Mouse (Mus musculus) CD8-positive naive resting alpha-beta T cell, adult 2 months (primary cell): Measurements from ENCODE around the gene Slc25a42.
A peak's percentile ranks its signal among the peaks of the same experiment; 100 is the strongest.

Experiments
- DNase-seq, 2 experiments: peaks; one replicate each; pipeline ENCODE4 v3.0.0; 2022; ENCODE audit warnings: low read depth in 2 of 2, low spot score in 2 of 2

Gene Slc25a42

GRCm38 (mm10) chr8:70212112-70213055 is at the start of gene Slc25a42:
TSS of gene Slc25a42 (minus strand) at chr8:70212305.
- peak; percentile 96 for DNase-seq

GRCm38 (mm10) chr8:70259043-70259442 is 46.9 kb upstream of the Slc25a42 start:
- no peak for DNase-seq

GRCm38 (mm10) chr8:70258600-70258999 is 46.5 kb upstream of the Slc25a42 start:
- DNase-seq = no peak

GRCm38 (mm10) chr8:70257456-70257855 is 45.4 kb upstream of the Slc25a42 start:
- DNase-seq = no peak

- DNase-seq = no peak
These were observed 42.5 kb upstream of the Slc25a42 start for GRCm38 (mm10) chr8:70254628-70255027.

- DNase-seq = no peak
These were observed 35.7 kb upstream of the Slc25a42 start for GRCm38 (mm10) chr8:70247841-70248240.

- DNase-seq = no peak
These were observed 34.5 kb upstream of the Slc25a42 start for GRCm38 (mm10) chr8:70246622-70247021.

- DNase-seq = no peak
These were observed 28.5 kb upstream of the Slc25a42 start for GRCm38 (mm10) chr8:70240642-70241041.

- no peak for DNase-seq
These were observed 25.7 kb upstream of the Slc25a42 start for GRCm38 (mm10) chr8:70237842-70238241.

- no peak for DNase-seq
These were observed 22.6 kb upstream of the Slc25a42 start for GRCm38 (mm10) chr8:70234781-70235128.

- DNase-seq = peak; percentile 91 to 93
These were observed 22.1 kb upstream of the Slc25a42 start, which contains the start of the genes Sugp2 and Armc6 for GRCm38 (mm10) chr8:70234080-70234780. TSS of gene Sugp2 (plus strand) at chr8:70234226. TSS of gene Armc6 (minus strand) at chr8:70234466.

GRCm38 (mm10) chr8:70233606-70234005 is 21.5 kb upstream of the Slc25a42 start:
- no peak for DNase-seq

- no peak for DNase-seq
These were observed 18.7 kb upstream of the Slc25a42 start for GRCm38 (mm10) chr8:70230837-70231236.

GRCm38 (mm10) chr8:70227997-70228396 is 15.9 kb upstream of the Slc25a42 start:
- no peak for DNase-seq

GRCm38 (mm10) chr8:70223341-70223740 is 11.2 kb upstream of the Slc25a42 start:
- DNase-seq = no peak

GRCm38 (mm10) chr8:70222041-70222440 is 9.9 kb upstream of the Slc25a42 start:
- DNase-seq = no peak

- no peak for DNase-seq
These were observed 8.8 kb upstream of the Slc25a42 start for GRCm38 (mm10) chr8:70220911-70221310.

GRCm38 (mm10) chr8:70220236-70220840 is 8.2 kb upstream of the Slc25a42 start:
- no peak for DNase-seq

GRCm38 (mm10) chr8:70219107-70219684 is 7.1 kb upstream of the Slc25a42 start:
- no peak for DNase-seq

GRCm38 (mm10) chr8:70217441-70217840 is 5.3 kb upstream of the Slc25a42 start:
- no peak for DNase-seq

- DNase-seq = no peak
These were observed 4.5 kb upstream of the Slc25a42 start for GRCm38 (mm10) chr8:70216566-70216965.
